12 mouse cellular contexts compared by ENCODE assay signal in genomic region chr3:95663486-95663885, GRCm38 (mm10). TPM values are rescaled to one million over a fixed set of nuclear protein-coding genes. Genes with fewer than 3 reads are reported as not detected.
A peak's percentile ranks its signal among the peaks of the same experiment; 100 is the strongest.
DNase-seq lines count a peak whose midpoint lies in the region; ATAC-seq and TF ChIP-seq lines count a peak whose summit lies in the region.
"Had no signal": no experiment of that assay in that cellular context is flagged by ENCODE, and none has a peak within 500 bp of the region (broad histone marks: within the 10 kb centered on the region; RNA-seq: fewer than 3 reads in every experiment).

No protein-coding gene starts in this region.

- peaks cover 77% of the 10 kb centered on the region for H3K4me1 ChIP-seq in kidney, embryonic 16.5 days (ENCODE audit: insufficient read depth, low read length)
- H3K4me1 ChIP-seq in ES-E14 (ENCODE audit: control insufficient read depth in 2 of 2, insufficient read depth in 2 of 2, low read length in 2 of 2, poor library complexity in 1 of 2) = peaks cover 4 to 6% of the 10 kb centered on the region in 2 experiments; a peak in 2 of 4 replicates
- H3K4me1 ChIP-seq in heart, embryonic 15.5 days (replicated peaks) = peaks cover 80% of the 10 kb centered on the region

- H3K27ac ChIP-seq in kidney, embryonic 16.5 days (ENCODE audit: low read length) = peak overlapping the region; percentile 5; the same call in 1 of the 2 replicates
- peak overlapping the region; percentile 81 for H3K27ac ChIP-seq in ES-E14 (ENCODE audit: insufficient read depth, low read depth, low read length, poor library complexity, severe bottlenecking)
- peak overlapping the region; percentile 98 for H3K27ac ChIP-seq in heart, embryonic 15.5 days
- H3K27ac ChIP-seq: neural tube, embryonic 13.5 days had no signal

- no peak overlapping the region for H3K4me3 ChIP-seq in kidney, embryonic 16.5 days (ENCODE audit: low read length)
- H3K4me3 ChIP-seq in ES-E14 (ENCODE audit: insufficient read depth in 1 of 2, low read depth in 1 of 2, low read length in 2 of 2, poor library complexity in 1 of 2, severe bottlenecking in 1 of 2) (0 out of 4 replicates have a peak overlapping the region, but pooled peaks of 1 of the 2 experiments have one; percentile 59), myocyte (no peak overlapping the region)
- H3K4me3 ChIP-seq in heart, embryonic 15.5 days = no peak overlapping the region
- H3K4me3 ChIP-seq: neural tube, embryonic 13.5 days had no signal

- H3K79me2 ChIP-seq in myocyte (ENCODE audit: control insufficient read depth, insufficient read depth) = peaks cover 92% of the 10 kb centered on the region

- H3K9me3 ChIP-seq in kidney, embryonic 16.5 days (ENCODE audit: low read length) = no peaks in the 10 kb centered on the region
- H3K9me3 ChIP-seq in ES-E14 (ENCODE audit: control insufficient read depth, insufficient read depth, low read depth, low read length) = no peaks in the 10 kb centered on the region
- no peaks in the 10 kb centered on the region for H3K9me3 ChIP-seq in heart, embryonic 15.5 days (replicated peaks)
- H3K9me3 ChIP-seq: neural tube, embryonic 13.5 days had no signal

- no peak for ATAC-seq in kidney, embryonic 16.5 days (ENCODE audit: low FRiP score, low TSS enrichment)
- ATAC-seq in heart, embryonic 15.5 days (replicated peaks; ENCODE audit: insufficient number of reproducible peaks, insufficient read depth, low FRiP score, low read depth) = no peak
- ATAC-seq: forebrain, embryonic 14.5 days had no signal

- TF ChIP-seq POLR2A in myocyte (IDR thresholded peaks at IDR 0.05; ENCODE audit: insufficient read length, low read depth) = no peak

- no peak overlapping the region for H3ac ChIP-seq in myocyte (ENCODE audit: control insufficient read depth, insufficient read length)

- H3K27me3 ChIP-seq in kidney, embryonic 16.5 days (ENCODE audit: insufficient read depth, low read length) = no peaks in the 10 kb centered on the region
- H3K27me3 ChIP-seq in heart, embryonic 15.5 days = no peaks in the 10 kb centered on the region
- no peaks in the 10 kb centered on the region for H3K27me3 ChIP-seq in myocyte (ENCODE audit: control insufficient read depth, insufficient read depth, insufficient read length)
- H3K27me3 ChIP-seq: neural tube, embryonic 13.5 days had no signal

- H3K36me3 ChIP-seq in kidney, embryonic 16.5 days (ENCODE audit: insufficient read depth, low read length) = peaks cover 37% of the 10 kb centered on the region
- peaks cover 35% of the 10 kb centered on the region for H3K36me3 ChIP-seq in ES-E14 (ENCODE audit: control insufficient read depth, insufficient read depth, low read length, poor library complexity, severe bottlenecking)
- H3K36me3 ChIP-seq in heart, embryonic 15.5 days = peaks cover 27% of the 10 kb centered on the region
- H3K36me3 ChIP-seq in myocyte (ENCODE audit: control insufficient read depth, insufficient read depth) = peaks cover 38% of the 10 kb centered on the region

- H3K9ac ChIP-seq in kidney, embryonic 16.5 days (replicated peaks; ENCODE audit: low read length) = no peak overlapping the region
- no peak overlapping the region for H3K9ac ChIP-seq in ES-E14 (ENCODE audit: insufficient read depth, low read depth, low read length, poor library complexity, severe bottlenecking)
- H3K9ac ChIP-seq in heart, embryonic 15.5 days = no peak overlapping the region
- H3K9ac ChIP-seq: neural tube, embryonic 13.5 days had no signal

- no peak for DNase-seq in kidney, postnatal 4 days
- DNase-seq in ES-E14 (ENCODE audit: low read depth, low spot score) (no peak), MN1 (ENCODE audit: low spot score) (no peak)
- DNase-seq in layer of hippocampus, postnatal 36 days = no peak
- DNase-seq: left cerebral cortex, postnatal 4 days; right cerebral cortex, postnatal 14 days; thymus, postnatal 4 days had no signal

- H3K4me2 ChIP-seq in kidney, embryonic 16.5 days (replicated peaks; ENCODE audit: low read depth, low read length) = no peak overlapping the region
- peak overlapping the region; percentile 26 for H3K4me2 ChIP-seq in heart, embryonic 15.5 days
- H3K4me2 ChIP-seq in myocyte (ENCODE audit: low read depth) = peak overlapping the region; percentile 99

- in situ Hi-C loops in ES-E14 (cut with MboI; ENCODE audit: low sequenced_read_pairs in 2 of 2, unreplicated experiment in 2 of 2) = no loop called here

- 79% methylated on average over 2 of the region's 2 CpGs for WGBS in kidney, embryonic 16.5 days
- 86% methylated on average over 2 of the region's 2 CpGs for WGBS in heart, embryonic 15.5 days

TF ChIP-seq in ES-E14, 5 proteins besides CTCF, POLR2A, EP300 and RAD21:
- TF ChIP-seq HCFC1 (IDR thresholded peaks at IDR 0.05; ENCODE audit: borderline replicate concordance, insufficient read depth, low read length) (no peak), ZC3H11A (IDR thresholded peaks at IDR 0.05; ENCODE audit: borderline replicate concordance, low read depth, low read length) (no peak), CHD2 (IDR thresholded peaks at IDR 0.05; ENCODE audit: low read depth, low read length) (no peak; the same call in 1 of the 2 replicates), MAFK (IDR thresholded peaks at IDR 0.05; ENCODE audit: insufficient read depth, low read depth, low read length) (no peak), ZNF384 (IDR thresholded peaks at IDR 0.05; ENCODE audit: low read depth, low read length) (no peak)

TF ChIP-seq in myocyte, 11 proteins besides CTCF, POLR2A, EP300 and RAD21:
- no peak for TF ChIP-seq MYOD1 (IDR thresholded peaks at IDR 0.05; ENCODE audit: control insufficient read depth in 1 of 3, insufficient read length in 2 of 3, low read depth in 2 of 3)
- no peak for TF ChIP-seq MAX (IDR thresholded peaks at IDR 0.05; ENCODE audit: low read depth)
- TF ChIP-seq REST (IDR thresholded peaks at IDR 0.05; ENCODE audit: insufficient read depth, insufficient read length) = no peak
TF ChIP-seq in myocyte: peak in this region for 0.

RNA-seq across cellular contexts. Expression of gene Mcl1, which starts 4.9 kb away (rescaled TPM):
- polyA plus RNA-seq in kidney, embryonic 16.5 days (2015; fragmentation: Nextera tagmentation; extraction: Ambion mirVana) = 23.7 and 38.1 TPM in 2 replicates
- total RNA-seq in ES-E14 (2012; rRNA removed) = 207 and 253 TPM in 2 replicates
- polyA plus RNA-seq in heart, embryonic 15.5 days (2015; fragmentation: Nextera tagmentation; extraction: Ambion mirVana) = 38.4 and 45.4 TPM in 2 replicates
- 51.6 TPM for polyA plus RNA-seq in myocyte (2012; fragmentation: generic; extraction: Trizol)
- 10 to 100 TPM; 60.8 to 61.3 TPM for total RNA-seq in layer of hippocampus, postnatal 36 days (2021)

RNA-seq across cellular contexts. Expression of gene Adamtsl4, which starts 24.2 kb away (rescaled TPM):
- 3.8 and 3.9 TPM in 2 replicates for polyA plus RNA-seq in kidney, embryonic 16.5 days (2015; fragmentation: Nextera tagmentation; extraction: Ambion mirVana)
- 1.9 and 5.0 TPM in 2 replicates for total RNA-seq in ES-E14 (2012; rRNA removed)
- 6.9 and 10.6 TPM in 2 replicates for polyA plus RNA-seq in heart, embryonic 15.5 days (2015; fragmentation: Nextera tagmentation; extraction: Ambion mirVana)
- polyA plus RNA-seq in myocyte (2012; fragmentation: generic; extraction: Trizol) = 4.6 TPM
- 1 to 10 TPM; 5.0 to 5.1 TPM for total RNA-seq in layer of hippocampus, postnatal 36 days (2021)

RNA-seq across cellular contexts. Expression of gene Ensa, which starts 38.7 kb away (rescaled TPM):
- polyA plus RNA-seq in kidney, embryonic 16.5 days (2015; fragmentation: Nextera tagmentation; extraction: Ambion mirVana) = 76.4 and 78.6 TPM in 2 replicates
- 54.1 and 56.8 TPM in 2 replicates for total RNA-seq in ES-E14 (2012; rRNA removed)
- polyA plus RNA-seq in heart, embryonic 15.5 days (2015; fragmentation: Nextera tagmentation; extraction: Ambion mirVana) = 45.8 and 53.7 TPM in 2 replicates
- 65.3 TPM for polyA plus RNA-seq in myocyte (2012; fragmentation: generic; extraction: Trizol)
- total RNA-seq in layer of hippocampus, postnatal 36 days (2021) = 100 to 1,000 TPM; 310 TPM

Comparison
In these comparisons a context has a peak if more than half of its experiments do, and no peak if none do; other contexts are left out.
1. H3K27ac ChIP-seq: peak in every context shown above with its lines; median percentile 98 in heart, embryonic 15.5 days; 81 in ES-E14; 5 in kidney, embryonic 16.5 days.